Mouse (Mus musculus) thymus, postnatal 4 days (tissue): ENCODE data around the gene Cd5.
A peak's percentile ranks its signal among the peaks of the same experiment; 100 is the strongest.

Source experiments
- DNase-seq: peaks from one replicate; pipeline ENCODE4 v3.0.0; 2021

Cd5 gene

DNA sequence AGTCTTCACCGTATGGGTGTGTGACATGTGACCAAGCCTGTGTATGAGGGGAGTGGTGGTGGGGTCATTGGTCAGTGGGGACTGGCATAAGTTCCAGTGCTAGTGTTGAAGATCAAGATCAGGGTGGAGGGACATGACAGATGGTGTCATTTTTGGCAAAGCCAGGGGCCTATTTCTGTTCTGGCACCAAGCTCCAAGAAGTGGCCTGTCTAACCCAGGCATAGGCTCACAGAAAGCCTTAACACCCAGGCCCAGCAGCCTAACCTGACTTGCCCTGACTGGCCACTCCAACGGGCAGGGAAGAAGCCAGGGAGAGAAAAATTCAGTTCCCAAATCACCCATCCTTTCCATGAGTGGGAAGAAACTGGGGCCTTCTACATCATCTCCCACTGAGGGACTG is 18.7 kb upstream of the Cd5 start:
- DNase-seq: no peak

DNA sequence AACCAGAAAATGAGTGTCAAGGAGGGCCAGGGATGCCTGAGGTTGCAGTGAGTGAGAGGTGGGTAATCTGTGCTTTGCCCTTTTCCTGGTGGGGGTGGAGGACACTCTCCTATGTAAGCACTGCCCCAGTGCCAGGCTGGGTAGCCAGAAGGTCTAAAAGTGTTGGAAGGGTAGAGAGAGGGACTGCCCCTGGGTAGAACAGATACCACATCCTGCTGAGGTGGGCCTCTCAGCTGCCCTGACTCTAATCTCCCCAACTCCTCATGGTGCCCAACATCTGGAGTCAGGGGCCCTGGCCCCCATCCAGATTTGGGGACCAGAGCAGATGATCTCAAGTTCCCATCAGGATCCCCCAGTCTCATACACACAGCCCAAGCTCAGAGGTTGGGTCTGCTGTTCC is 18.3 kb upstream of the Cd5 start:
- DNase-seq: no peak

DNA sequence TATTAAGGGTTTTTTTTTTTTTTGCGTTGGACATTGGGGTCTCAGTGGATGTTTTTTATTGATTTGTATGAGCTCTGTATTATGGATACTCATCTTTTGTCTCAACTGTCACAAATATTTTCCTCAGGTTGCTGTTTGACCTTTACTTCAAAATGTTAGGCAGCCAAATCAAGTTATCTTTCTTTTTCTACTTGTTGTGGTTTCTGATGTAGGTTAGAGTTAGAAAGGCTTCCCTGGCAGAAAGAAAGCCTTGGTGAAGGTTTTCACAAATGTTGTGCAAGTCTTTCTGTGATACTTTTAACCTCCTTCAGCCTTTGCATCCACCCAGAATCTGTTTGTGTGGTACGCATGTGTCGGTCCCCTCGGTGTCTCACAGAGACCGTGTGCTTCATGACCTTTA is 13.8 kb upstream of the Cd5 start:
- DNase-seq: no peak

DNA sequence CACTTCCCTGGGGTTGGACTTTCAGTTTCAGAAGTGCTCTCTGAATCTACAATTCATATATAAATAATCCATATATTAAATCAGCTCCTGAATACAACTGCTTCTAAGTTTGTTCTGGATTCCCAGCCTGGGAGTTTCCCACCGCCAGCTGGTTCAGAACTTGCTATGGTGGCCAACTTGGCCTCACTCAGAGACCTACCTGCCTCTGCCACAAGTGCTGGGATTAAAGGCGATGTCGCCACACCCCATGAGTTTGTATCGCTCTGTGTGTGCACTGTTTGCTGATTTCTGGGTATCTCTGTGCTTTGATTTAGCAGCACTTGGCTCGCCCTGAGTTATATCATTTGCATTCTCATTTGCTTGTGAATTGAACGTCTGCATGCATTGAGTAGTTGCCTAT is 13.3 kb upstream of the Cd5 start:
- no peak for DNase-seq

DNA sequence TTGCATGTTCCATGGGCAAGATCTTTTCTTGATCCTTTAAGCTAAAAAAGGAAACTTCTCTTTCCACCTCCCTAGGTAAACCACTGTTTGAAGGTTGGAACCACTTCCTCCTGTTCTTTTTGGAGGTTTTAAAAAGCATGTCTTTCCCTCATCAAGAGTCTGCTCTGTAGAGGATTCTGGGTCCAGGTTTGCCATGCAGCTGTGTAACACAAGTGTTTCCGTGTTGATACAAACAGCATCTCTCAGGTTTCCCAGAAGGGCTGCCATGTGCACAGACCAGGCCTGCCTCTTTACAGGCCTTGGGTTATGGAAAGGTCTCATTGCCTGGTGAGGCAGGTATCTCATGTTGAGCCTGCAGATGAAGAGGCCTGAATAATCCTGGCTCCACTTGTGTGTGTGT is 12.8 kb upstream of the Cd5 start:
- peak; percentile 55 for DNase-seq

DNA sequence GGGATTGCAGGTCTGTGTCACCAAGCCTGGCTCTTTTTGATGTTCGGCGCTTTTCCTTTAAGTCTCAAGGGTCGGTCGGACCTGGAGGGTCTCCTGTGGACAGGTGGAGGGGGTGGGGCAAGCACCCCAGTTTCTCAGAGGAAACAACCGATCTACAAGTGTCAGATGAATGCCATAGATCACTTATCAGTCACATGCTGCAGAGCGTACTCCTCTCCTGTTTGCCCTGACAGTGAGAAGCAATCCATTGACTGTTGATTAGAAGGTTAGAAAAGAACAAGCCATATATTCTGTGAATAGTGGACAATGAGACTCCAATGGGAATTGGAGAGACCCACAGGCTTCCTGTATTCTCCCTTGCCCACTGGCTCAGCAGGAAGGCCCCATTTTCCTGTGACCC is 11.4 kb upstream of the Cd5 start:
- no peak for DNase-seq

DNA sequence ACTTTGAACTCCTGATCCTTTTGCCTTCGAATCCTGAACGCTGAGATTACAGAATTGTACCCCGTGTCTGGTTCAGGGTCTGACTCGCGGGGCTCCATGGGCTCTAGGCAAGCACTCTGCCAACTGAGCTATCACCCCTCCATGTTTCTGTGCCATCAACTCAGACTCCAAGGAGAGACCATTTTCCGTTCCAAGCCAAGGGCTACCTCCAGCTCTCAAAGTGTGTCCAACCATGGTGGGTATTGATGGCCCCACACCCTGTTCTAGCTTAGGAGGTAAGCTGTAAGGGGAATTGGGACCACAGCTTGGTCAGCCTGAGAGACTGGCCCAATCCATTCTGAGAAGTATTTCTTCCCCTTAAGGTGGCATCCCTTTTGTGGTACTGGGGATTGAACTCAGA is 10.5 kb upstream of the Cd5 start:
- DNase-seq: no peak

DNA sequence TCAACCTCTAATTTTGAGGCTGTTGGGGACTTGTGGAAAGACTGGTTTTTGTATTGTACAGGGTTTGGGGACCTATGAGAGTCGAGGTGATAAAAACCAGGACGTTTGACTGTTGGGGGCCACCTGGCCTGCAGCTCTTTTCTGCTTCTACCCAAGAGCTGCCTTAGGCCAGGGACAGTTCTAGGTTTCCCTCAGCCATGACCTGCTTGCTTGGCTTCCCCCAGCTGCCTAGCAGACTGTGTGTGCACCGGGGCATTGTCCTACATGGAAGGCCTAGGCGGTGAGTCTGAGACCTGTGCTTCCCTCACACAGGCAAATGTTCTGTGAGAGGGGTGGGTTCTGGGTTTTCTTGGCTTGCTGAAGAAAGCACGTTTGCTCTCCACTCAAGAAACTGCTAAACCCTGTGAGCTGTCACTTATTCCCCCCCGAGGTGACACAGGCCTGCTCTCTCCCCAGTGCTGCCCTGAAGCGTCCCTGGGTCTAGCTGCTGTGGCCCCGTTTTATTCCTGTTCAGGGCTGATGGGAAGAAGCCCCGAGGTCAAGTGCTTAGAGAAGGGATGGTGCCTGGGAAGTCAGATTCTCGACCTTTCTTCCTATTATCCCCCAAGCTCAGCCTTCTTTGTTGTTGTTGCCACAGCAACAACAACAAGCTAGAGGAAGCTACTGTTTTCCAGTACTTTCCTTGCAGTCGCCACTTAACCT is 9.8 kb upstream of the Cd5 start:
- DNase-seq: no peak

DNA sequence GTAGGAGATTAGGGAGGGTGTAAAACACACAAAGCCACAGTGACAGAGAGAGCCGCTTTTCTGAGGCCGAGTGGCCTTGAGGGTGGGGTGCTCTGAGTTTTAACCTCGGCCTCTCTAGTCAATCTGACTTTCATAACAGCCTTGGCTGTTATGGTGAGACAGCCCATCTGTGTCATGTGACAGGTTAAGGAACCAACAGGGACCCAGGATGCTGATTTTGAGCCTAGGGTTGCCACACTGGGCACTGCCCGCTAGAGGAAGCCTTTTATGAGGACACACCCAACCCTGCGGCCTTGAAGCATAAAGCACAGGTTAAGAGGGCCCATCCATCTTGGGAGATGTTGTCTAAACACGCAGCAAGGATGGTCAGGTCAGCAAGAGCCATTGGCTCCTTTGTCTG is 8.9 kb upstream of the Cd5 start:
- DNase-seq: no peak

DNA sequence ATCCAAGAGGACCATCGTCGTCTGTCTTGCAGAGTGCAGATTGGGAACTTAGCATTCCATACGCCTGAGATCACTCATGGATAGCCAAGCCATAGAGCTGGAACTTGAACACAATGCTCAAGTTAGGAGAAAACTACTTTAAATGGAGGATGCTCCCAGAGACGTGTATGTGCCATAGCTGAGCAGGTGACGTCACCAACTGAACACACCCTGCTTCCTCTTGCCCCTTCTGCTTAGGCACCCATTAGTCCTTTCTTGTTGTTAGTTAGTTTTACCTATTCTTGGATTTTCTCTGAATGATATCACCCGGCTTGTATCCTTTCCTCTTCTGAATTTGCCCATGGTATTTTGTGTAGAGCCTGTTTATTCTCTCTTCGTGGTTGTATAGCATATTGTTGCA is 8.4 kb upstream of the Cd5 start:
- DNase-seq: no peak

DNA sequence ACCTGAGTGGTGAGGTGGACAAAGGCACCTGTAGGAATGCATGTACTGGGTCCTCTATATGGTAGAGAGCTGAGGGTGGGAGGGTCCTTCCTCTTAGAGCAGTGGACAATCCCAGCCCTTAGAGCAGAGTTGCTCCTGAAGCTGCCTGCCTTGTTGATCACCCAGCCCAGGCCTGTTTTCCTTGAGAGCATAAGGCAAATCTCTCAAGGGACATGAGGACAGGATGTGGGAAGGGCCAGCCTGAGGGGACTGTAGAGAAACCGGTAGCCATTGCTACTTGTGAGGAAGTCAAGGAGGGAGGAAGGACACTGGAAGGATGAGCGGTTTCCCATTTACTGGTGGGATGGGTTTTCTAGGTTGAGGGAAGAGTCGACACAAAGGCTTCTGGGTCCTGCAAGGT is 3.8 kb upstream of the Cd5 start:
- no peak for DNase-seq

DNA sequence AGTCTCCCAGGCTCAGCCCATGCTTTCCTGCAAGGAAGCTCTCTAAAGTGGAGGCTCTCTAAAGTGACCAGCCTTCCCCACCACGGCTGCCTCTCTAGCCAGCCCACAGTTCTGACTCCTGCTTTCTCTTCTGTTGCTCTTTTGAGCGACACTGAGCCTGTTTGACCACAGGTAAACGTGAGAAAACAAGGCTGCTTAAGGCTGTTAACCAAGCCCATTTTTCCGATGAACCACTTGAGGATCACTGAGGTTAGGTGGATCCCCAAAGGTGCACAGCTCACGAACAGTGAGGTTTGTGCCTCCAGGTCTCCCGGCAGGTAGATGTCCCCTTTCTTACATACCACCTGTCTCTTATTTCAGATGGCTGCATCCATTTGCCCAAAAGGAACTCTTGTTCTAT is 3.3 kb upstream of the Cd5 start:
- no peak for DNase-seq

DNA sequence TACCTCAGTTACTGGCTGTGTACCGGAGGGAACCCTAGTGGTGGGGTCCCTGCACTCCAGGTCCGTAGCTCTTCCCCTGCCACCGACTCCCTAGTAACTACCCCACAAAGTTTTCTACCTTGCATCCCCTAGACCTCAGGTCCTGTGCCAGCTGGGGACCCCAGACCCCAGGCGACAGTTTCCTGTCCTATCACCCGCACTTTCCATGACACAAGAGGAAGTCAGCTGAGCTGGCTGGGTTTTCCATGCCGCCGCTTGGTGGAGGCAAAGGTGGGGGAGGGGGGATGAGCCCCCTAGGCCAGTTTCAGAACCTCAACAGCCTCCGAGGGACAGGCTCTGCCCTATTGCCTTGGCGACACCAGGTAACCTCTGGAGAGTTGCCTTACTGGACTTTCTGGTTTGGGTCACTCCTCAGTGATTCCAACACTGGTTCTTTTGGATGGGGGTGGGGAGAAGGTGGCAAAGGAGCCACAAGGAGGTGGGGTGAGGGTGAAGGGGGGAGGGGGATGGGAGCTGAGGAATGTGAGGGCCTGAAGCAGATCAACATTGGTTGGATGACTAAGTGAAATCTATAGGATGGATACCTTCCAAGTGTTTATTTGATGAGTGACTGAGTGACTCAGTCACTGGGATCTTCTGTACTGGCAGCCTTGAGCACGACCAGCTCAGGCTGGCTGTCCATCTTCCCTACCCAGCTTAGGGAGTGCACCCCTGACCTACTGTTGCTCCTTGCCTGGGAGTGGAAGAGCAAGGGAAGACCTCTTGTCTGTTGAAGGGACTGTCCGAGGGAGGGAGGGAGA is 2.0 kb upstream of the Cd5 start:
- DNase-seq: peak; percentile 77

DNA sequence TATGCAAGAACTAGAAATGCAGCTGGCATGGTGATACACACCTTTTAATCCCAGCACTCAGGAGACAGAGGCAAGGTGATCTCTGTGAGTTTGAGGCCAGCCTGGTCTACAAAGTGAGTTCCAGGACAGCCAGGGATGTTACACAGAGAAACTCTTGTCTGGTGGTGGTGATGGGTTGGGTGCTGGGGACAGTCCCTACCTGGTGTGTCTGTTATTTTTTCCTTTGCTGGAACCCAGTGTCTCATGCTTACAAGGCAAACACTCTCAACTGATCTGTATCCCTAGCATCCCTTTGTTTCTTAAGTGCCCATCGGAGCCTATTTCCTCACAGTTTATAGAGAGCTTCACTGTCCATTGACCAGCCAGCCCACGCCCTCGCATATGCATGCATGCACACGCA is 1.1 kb upstream of the Cd5 start:
- DNase-seq: no peak

DNA sequence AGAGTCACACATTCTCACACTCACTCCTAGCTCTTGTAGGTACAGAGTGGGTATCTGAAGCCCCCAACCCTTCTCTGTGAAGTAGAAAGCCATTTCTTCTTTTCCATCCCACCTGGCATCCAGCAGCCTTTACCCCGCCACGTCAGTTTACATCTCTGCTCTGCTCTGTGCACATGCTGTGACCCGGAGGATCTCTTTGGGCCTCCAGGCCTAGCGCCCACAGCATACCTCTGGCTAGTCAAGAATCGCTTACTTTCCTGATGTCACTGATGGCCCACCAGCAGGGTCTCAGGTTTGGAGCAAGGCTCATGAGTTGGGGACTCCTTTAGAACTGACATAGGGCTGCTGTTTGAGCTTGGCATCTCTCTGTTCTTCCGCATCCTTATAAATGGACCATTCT is 764 bp downstream of the Cd5 start:
- no peak for DNase-seq

DNA sequence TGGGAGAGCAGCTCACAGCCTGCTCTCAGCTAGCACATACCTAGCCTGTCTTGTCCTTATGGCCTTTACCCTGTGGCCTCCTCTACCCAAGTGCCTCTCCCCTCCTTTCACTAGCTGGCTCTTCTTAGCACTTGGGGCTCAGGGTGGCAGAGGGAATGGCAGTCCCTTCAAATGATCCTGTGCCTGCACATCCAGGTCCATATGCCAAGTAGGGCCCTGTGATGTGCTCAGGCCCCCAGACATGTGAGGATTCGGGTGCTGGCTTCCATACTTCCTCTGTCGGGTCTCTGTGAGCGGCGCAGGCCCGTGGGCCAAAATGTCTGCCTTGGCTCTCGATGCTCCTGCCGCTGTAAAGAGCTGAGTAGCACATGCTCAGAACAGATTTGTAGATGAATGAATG is 2.9 kb downstream of the Cd5 start:
- no peak for DNase-seq

DNA sequence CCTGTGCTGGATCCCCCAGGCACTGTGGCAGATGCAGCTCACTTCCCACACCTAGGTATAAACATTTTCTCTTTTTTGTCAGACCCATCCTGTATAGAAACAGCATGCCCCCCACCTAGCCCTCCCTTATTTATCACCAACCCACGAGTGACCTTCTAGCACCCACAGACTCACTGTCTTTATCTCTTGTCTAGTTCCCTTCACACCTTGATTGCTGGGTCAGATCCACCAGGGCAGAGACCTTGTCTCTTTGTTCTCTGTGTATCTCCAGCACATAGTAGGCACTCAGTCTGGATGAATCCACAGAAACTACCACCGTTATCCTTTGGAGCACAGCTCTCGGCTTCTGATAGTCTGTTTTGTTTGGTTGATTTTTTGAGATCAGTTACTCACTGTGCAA is 3.7 kb downstream of the Cd5 start:
- no peak for DNase-seq

DNA sequence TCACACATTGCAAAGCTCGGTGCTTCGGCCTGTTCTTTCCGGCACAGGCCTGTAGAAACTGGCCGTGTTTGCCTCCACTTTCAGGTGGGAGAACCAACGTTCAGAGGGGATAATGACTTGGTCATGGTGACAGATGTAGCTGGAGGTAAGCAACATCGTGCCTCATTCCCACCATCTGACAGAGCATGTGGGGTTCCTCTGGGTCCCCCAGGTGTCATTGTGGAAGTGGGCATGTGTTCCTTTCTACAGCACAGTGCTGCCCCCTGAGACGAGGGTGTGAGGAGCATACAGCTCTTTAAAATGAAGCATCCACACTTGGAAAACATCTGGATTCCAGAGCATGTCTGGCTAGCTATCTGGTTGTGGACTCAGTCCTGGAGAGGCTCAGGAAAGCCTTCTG is 4.2 kb downstream of the Cd5 start:
- peak; percentile 61 for DNase-seq

DNA sequence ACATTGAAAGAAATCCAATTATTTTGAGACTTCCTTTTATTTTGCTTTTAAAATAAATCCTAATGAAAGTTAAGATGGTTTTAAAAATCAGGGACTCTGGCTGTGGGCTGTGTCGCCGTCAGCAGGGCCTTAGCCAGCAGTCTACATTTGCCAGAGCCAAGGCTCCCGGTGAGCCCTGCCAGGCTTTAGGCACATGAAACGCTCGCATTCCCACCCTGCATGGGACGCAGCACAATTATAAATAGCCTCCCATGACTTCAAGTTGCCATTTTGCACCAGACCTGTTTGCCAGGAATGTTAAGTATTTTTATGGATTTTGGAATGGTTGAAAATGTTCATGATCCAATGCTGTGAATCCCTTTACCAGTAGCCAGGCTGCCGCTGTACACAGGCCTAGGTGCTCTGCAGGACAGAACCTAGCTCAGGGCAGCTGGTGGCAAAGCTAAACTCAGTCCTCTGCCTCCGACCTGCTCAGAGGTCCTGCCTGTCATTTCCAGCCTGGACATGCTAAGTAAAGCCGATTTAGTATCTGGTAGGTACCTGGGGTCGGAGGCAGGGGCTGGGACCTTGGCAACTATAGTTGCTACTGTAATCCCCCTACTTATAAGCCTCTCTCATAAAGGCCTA is 5.2 kb downstream of the Cd5 start:
- no peak for DNase-seq

DNA sequence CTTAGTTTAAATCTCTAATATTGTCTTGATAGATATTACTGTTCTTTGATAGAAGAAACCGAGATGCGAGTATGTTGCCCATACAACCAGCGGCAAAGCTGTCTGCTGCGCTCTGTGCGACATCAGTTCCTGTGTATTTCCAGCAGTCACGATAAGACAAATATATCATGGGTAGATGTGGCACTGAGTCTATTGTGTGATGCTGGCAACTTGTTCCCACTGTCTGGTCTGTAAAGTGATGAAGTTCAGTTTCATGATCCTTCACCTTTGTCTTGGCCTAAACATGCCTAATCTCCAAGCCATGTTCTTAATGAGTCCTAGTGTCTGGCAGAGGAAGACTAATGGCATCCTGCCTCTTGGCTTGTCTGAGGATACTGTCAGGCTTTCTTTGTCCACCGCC is 6.1 kb downstream of the Cd5 start:
- DNase-seq: no peak

DNA sequence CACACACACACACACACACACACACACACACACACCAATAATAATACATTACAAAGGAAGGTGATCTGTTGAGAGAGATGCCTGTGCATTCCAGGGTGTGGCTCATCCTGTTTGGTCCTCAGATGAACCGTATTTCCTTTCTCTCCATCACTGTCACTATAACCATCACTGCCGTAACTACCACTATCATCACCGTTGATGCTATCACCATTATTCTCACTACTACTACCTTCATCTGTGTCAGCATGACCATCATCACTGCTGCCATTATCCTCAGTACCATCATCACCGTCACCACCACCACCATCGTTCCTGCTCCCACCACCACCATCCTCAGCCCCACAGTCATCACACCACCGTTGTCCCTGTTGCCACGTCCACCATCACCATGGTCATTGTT is 6.8 kb downstream of the Cd5 start:
- DNase-seq: no peak

DNA sequence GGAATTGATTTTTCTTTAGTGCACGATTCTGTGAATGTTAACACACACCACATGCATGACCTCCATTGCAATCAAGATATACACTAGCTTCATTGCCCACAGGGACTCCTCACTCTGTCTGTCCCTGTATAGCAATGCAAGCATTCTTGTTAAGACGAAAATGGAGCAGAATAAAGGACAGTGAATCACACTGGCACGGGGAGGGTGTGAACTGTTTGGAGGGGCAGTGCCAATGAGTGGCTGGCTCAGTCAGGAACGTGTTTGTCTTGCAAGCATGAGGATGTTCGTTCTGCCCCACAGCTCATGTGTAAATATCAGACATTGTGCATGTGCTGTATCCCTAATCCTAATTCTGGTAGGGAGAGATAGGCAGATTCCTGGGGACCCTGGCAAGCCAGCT is 8.3 kb downstream of the Cd5 start:
- no peak for DNase-seq

DNA sequence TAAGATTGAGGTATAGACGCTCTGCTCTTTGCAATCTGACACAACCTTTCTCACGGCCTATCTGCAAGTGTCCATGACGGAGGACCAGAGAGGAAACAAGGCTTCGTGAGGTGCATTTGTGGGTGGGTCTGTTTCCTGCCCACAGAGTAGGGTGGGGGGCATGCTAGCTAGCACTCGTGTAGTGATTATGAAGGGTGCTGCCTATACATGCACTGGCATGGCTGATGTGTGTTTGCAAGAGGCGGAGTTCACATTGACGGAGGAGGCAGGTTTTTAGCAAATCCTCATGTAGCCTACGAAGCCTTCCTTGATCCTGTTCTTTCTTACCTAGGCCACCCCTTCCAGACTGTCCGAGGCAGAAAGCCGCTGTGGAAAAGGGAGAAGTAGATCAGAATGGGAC is 8.9 kb downstream of the Cd5 start:
- DNase-seq: no peak

DNA sequence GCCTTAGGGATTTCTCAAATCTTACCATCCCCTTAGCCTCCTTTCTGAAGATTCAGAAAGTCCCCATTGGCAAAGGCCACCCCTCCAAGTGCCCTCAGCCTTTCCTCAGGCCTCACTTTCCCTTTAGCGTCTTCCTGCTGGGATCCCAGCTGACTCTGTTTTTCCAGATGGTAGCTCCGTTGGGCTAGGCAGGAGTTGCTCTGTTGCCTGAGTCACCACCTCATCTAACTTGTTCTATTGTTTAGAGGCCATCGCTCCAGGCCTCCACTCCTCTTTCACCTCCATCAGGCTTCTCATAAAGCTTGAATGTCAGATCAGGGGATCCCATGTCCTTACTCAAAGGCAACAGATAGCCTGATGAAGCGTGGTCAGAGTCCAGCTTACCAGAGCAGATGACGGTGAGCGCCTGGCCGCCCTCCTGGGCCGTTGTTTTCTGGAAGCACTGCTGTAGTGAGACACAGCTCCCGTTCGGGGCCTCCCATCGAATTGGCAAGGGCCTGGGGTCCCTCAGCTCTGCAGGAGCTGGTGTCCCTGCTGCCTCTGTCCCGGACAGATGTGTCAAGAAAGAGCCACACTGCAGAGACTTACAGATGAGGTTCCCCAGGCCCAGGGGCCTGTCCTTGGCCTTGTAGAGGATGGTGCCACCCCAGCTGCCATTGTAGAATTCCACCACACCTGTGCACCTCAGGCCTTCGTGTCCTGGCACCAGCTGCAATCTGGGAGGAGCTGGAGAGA is 14.0 kb downstream of the Cd5 start:
- DNase-seq: no peak
